8 mouse cellular contexts compared by ENCODE assay signal in the genomic region with DNA sequence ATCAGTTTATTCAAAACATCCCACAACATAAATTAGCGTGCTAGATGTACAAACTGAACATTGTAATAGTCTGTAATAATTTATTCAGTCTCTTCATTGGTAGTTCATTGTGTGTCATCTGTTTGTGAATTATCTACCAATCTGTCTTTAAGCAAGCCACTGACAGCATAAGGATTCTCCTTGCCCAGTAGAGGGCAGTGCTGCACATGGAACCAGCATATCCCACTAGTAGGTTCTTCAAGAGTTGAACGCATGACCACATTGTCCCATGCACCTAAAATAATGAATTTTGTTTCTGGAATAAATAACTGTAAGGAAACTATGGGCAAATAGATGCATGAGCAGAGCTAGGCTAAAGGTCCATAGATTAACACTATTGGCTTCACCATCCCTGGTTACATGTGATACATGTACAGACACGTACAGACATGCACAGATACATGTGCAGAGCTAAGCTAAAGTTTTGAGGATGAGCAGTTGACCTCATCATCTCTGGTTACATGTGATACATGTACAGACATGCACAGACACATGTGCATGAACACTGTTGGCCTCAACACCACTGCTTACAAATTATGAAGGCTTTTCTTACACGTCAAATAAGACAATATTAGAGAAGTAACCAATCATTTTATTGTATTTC.
A peak's percentile ranks its signal among the peaks of the same experiment; 100 is the strongest.
DNase-seq lines count a peak whose midpoint lies in the region; TF ChIP-seq lines count a peak whose summit lies in the region.
"Had no signal": no experiment of that assay in that cellular context is flagged by ENCODE, and none has a peak within 500 bp of the region (broad histone marks: within the 10 kb centered on the region; RNA-seq: fewer than 3 reads in every experiment).

No protein-coding gene starts in this region.

- H3K4me1 ChIP-seq in E14TG2a.4 (replicated peaks; ENCODE audit: low read depth, low read length), result no peaks in the 10 kb centered on the region
- H3K4me1 ChIP-seq: limb, embryonic 12.5 days had no signal

- no peak overlapping the region for H3K4me3 ChIP-seq in E14TG2a.4 (replicated peaks; ENCODE audit: low read length)
- H3K4me3 ChIP-seq: limb, embryonic 12.5 days had no signal

- H3K36me3 ChIP-seq in E14TG2a.4 (ENCODE audit: insufficient read depth, low read length), result no peaks in the 10 kb centered on the region
- H3K36me3 ChIP-seq: limb, embryonic 12.5 days had no signal

- peak; percentile 69 for DNase-seq in NIH3T3 (ENCODE audit: low read depth)
- peak; percentile 86 to 88 for DNase-seq in cerebellum, postnatal 14 days
- DNase-seq in frontal cortex, postnatal 14 days (ENCODE audit: low spot score in 2 of 2), result peak; percentile 19 to 55
- peak; percentile 51 to 86 for DNase-seq in layer of hippocampus, adult 18-20 months (ENCODE audit: low spot score in 2 of 2)
- DNase-seq in lung, postnatal 14 days, result peak; percentile 64
- DNase-seq in right cerebral cortex, postnatal 10 days (ENCODE audit: low spot score in 2 of 2), result peak; percentile 77 to 86

- H3K27me3 ChIP-seq in E14TG2a.4 (ENCODE audit: insufficient read depth, low read length), result no peaks in the 10 kb centered on the region
- H3K27me3 ChIP-seq: limb, embryonic 12.5 days had no signal

- H3K9me3 ChIP-seq in E14TG2a.4 (ENCODE audit: low read length), result no peaks in the 10 kb centered on the region
- H3K9me3 ChIP-seq: limb, embryonic 12.5 days had no signal

- peak; percentile 57 for TF ChIP-seq CTCF in E14TG2a.4 (conservative IDR thresholded peaks at IDR 0.05; ENCODE audit: low read length)

Comparison
In these comparisons a context has a peak if more than half of its experiments do, and no peak if none do; other contexts are left out.
1. DNase-seq: peak in every context shown above with its lines; median percentile 87 in cerebellum, postnatal 14 days; 82 in right cerebral cortex, postnatal 10 days; 69 in NIH3T3; 68 in layer of hippocampus, adult 18-20 months; 64 in lung, postnatal 14 days; 37 in frontal cortex, postnatal 14 days.